Mouse (Mus musculus): ENCODE measurements around the gene Nedd9. TPM values are rescaled to one million over a fixed set of nuclear protein-coding genes. Genes with fewer than 3 reads are reported as not detected.
"Not testable (repeated sequence)": the region's sequence is repeated elsewhere in the genome, so short reads cannot be mapped to it uniquely, and the experiment has no call there.

Gene Nedd9
- polyA plus RNA-seq, 1 experiment: 65.6 TPM

- Histone ChIP-seq H3K4me3 (ENCODE audit: insufficient read depth, low read length) (no peak overlapping the region), H3K27ac (ENCODE audit: insufficient read depth, low read length) (no peak overlapping the region), H3K4me1 (ENCODE audit: control insufficient read depth, insufficient read depth, low read length) (no peaks in the 10 kb centered on the region)
- TF ChIP-seq POLR2A (IDR thresholded peaks at IDR 0.05; ENCODE audit: low read depth, low read length): no peak
- no peak for TF ChIP-seq CTCF (IDR thresholded peaks at IDR 0.05; ENCODE audit: borderline replicate concordance, insufficient read depth, low read length)
Measured at GRCm38 (mm10) chr13:41285448-41285847, 201.7 kb downstream of the Nedd9 start.

- H3K27ac ChIP-seq (ENCODE audit: insufficient read depth, low read length): no peak overlapping the region
- TF ChIP-seq POLR2A (IDR thresholded peaks at IDR 0.05; ENCODE audit: low read depth, low read length) (no peak), CTCF (IDR thresholded peaks at IDR 0.05; ENCODE audit: borderline replicate concordance, insufficient read depth, low read length) (no peak)
- no peaks in the 10 kb centered on the region for H3K4me1 ChIP-seq (ENCODE audit: control insufficient read depth, insufficient read depth, low read length)
- H3K4me3 ChIP-seq (ENCODE audit: insufficient read depth, low read length): no peak overlapping the region
Measured at GRCm38 (mm10) chr13:41283256-41283655, 203.9 kb downstream of the Nedd9 start.

- Histone ChIP-seq H3K27ac (ENCODE audit: insufficient read depth, low read length) (no peak overlapping the region), H3K4me3 (ENCODE audit: insufficient read depth, low read length) (no peak overlapping the region), H3K4me1 (ENCODE audit: control insufficient read depth, insufficient read depth, low read length) (no peaks in the 10 kb centered on the region)
- TF ChIP-seq POLR2A (IDR thresholded peaks at IDR 0.05; ENCODE audit: low read depth, low read length) (no peak), CTCF (IDR thresholded peaks at IDR 0.05; ENCODE audit: borderline replicate concordance, insufficient read depth, low read length) (no peak)
Measured at GRCm38 (mm10) chr13:41280696-41281095, 206.5 kb downstream of the Nedd9 start.

GRCm38 (mm10) chr13:41273927-41274650 lies 213.1 kb downstream of the Nedd9 start, which contains the start of gene Gm17364:
TSS of gene Gm17364 (minus strand) at chr13:41273977.
- H3K4me3 ChIP-seq (ENCODE audit: insufficient read depth, low read length): no peak within 1 kb of the TSS
- no peak within 1 kb of the TSS for H3K27ac ChIP-seq (ENCODE audit: insufficient read depth, low read length)
- TF ChIP-seq CTCF (IDR thresholded peaks at IDR 0.05; ENCODE audit: borderline replicate concordance, insufficient read depth, low read length): no peak
- no peak for TF ChIP-seq POLR2A (IDR thresholded peaks at IDR 0.05; ENCODE audit: low read depth, low read length)
- H3K4me1 ChIP-seq (ENCODE audit: control insufficient read depth, insufficient read depth, low read length): no peaks in the 10 kb centered on the region

DNA sequence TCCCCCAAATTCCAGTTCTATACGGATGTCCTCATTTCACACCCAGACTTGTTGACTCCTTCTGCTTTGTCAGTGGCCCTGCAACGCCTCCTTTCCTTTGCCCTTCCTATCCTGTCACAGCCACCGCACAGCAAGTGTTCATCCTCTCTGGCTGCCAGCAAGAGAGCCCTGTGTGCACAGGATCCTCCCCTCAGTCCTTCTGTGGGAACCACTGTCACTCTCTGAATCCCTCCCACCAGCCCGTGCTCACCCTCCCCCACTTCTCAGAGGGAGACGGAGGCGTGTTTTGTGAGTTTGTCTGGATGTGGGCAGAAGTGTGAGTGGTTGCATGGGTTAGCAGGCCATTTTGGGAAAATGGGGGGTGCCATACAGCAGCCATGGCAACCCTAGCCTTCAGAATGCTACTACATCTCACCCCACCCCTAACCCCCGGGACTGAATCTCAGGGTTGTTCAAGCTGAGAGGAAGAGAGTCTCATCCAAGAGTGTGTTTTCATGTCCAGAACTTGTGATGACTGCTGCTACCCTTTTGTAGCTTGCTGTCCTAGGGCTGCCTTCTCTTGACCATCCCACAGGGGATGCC lies 219.2 kb downstream of the Nedd9 start:
- no peaks in the 10 kb centered on the region for H3K4me1 ChIP-seq (ENCODE audit: control insufficient read depth, insufficient read depth, low read length)
- no peak overlapping the region for H3K4me3 ChIP-seq (ENCODE audit: insufficient read depth, low read length)
- no peak overlapping the region for H3K27ac ChIP-seq (ENCODE audit: insufficient read depth, low read length)
- TF ChIP-seq POLR2A (IDR thresholded peaks at IDR 0.05; ENCODE audit: low read depth, low read length) (no peak), CTCF (IDR thresholded peaks at IDR 0.05; ENCODE audit: borderline replicate concordance, insufficient read depth, low read length) (no peak)

- no peak overlapping the region for H3K4me3 ChIP-seq (ENCODE audit: insufficient read depth, low read length)
- no peak overlapping the region for H3K27ac ChIP-seq (ENCODE audit: insufficient read depth, low read length)
- TF ChIP-seq CTCF (IDR thresholded peaks at IDR 0.05; ENCODE audit: borderline replicate concordance, insufficient read depth, low read length): no peak
- no peak for TF ChIP-seq POLR2A (IDR thresholded peaks at IDR 0.05; ENCODE audit: low read depth, low read length)
- no peaks in the 10 kb centered on the region for H3K4me1 ChIP-seq (ENCODE audit: control insufficient read depth, insufficient read depth, low read length)
Measured at GRCm38 (mm10) chr13:41263304-41264006, 223.7 kb downstream of the Nedd9 start.

DNA sequence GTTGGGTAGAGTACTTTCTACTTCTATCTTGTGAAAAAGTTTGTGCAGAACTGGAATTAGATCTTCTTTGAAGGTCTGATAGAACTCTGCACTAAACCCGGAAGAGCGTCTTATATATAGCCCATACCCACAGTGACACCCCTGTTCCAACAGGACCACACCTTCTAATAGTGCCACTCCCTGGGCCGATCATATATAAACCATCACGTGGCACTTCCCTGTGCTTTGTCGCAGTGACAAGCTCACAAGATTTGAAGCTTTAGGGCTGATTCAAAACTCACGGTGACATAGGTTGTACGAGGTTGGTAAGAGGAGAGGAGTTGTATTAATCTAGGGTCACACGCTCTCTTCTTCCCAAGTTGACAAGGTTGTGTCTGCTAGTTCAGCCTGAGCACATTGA lies 225.5 kb downstream of the Nedd9 start:
- not testable (repeated sequence) for H3K4me1 ChIP-seq (ENCODE audit: control insufficient read depth, insufficient read depth, low read length); H3K4me3 ChIP-seq (ENCODE audit: insufficient read depth, low read length); H3K27ac ChIP-seq (ENCODE audit: insufficient read depth, low read length)

Other genes starting within 250 kb of the Nedd9 start
- gene Smim13, start 237.5 kb downstream of the Nedd9 start, polyA plus RNA-seq (2011; ENCODE audit: insufficient read length, low read depth, missing spikeins): 21.5 and 28.8 TPM in 2 replicates
- not detected in 2 replicates for gene Gm17364, start 213.4 kb downstream of the Nedd9 start, polyA plus RNA-seq (2011; ENCODE audit: insufficient read length, low read depth, missing spikeins)
- 4.9 and 5.6 TPM in 2 replicates for gene Tmem170b, start 118.5 kb upstream of the Nedd9 start, polyA plus RNA-seq (2011; ENCODE audit: insufficient read length, low read depth, missing spikeins)